In genomic region chr7:130727560-130727959, GRCm38 (mm10) we compare ENCODE assay signal across 15 mouse cellular contexts. TPM values are rescaled to one million over a fixed set of nuclear protein-coding genes. Genes with fewer than 3 reads are reported as not detected.
A peak's percentile ranks its signal among the peaks of the same experiment; 100 is the strongest.
DNase-seq lines count a peak whose midpoint lies in the region; ATAC-seq and TF ChIP-seq lines count a peak whose summit lies in the region.
"Had no signal": no experiment of that assay in that cellular context is flagged by ENCODE, and none has a peak within 500 bp of the region (broad histone marks: within the 10 kb centered on the region; RNA-seq: fewer than 3 reads in every experiment).

No protein-coding gene starts in this region.

- H3K9me3 ChIP-seq in heart, embryonic 16.5 days (replicated peaks; ENCODE audit: control insufficient read depth, low read length), result no peaks in the 10 kb centered on the region
- H3K9me3 ChIP-seq in liver, embryonic 12.5 days (replicated peaks), result no peaks in the 10 kb centered on the region
- no peaks in the 10 kb centered on the region for H3K9me3 ChIP-seq in embryonic facial prominence, embryonic 14.5 days (ENCODE audit: control insufficient read depth, low read length)
- no peaks in the 10 kb centered on the region for H3K9me3 ChIP-seq in intestine, postnatal 0 days (ENCODE audit: control insufficient read depth)
- H3K9me3 ChIP-seq: embryonic facial prominence, embryonic 12.5 days had no signal

- H3K4me1 ChIP-seq in heart, embryonic 16.5 days (ENCODE audit: control insufficient read depth, insufficient read depth, low read length), result peaks cover 22% of the 10 kb centered on the region
- H3K4me1 ChIP-seq in liver, embryonic 12.5 days, result peaks cover 16% of the 10 kb centered on the region
- no peaks in the 10 kb centered on the region for H3K4me1 ChIP-seq in embryonic facial prominence, embryonic 14.5 days (ENCODE audit: control insufficient read depth, insufficient read depth, low read length)
- H3K4me1 ChIP-seq in intestine, postnatal 0 days (replicated peaks; ENCODE audit: control insufficient read depth, insufficient read depth, low read length), result peaks cover 11% of the 10 kb centered on the region; the same call in 1 of the 2 replicates

- no peak overlapping the region for H3K9ac ChIP-seq in heart, embryonic 16.5 days (ENCODE audit: low read length)
- H3K9ac ChIP-seq in liver, embryonic 12.5 days, result no peak overlapping the region
- H3K9ac ChIP-seq in embryonic facial prominence, embryonic 14.5 days (ENCODE audit: low read depth, low read length), result no peak overlapping the region
- H3K9ac ChIP-seq in intestine, postnatal 0 days (ENCODE audit: low read depth, low read length), result 0 out of 2 replicates have a peak overlapping the region, but pooled peaks have one; percentile 22
- H3K9ac ChIP-seq: embryonic facial prominence, embryonic 12.5 days had no signal

- 82% methylated on average over 4 of the region's 4 CpGs for WGBS in heart, embryonic 16.5 days
- WGBS in liver, embryonic 12.5 days (ENCODE audit: insufficient replicate concordance), result 80% methylated on average over 4 of the region's 4 CpGs
- WGBS in embryonic facial prominence, embryonic 14.5 days, result 90% methylated on average over 4 of the region's 4 CpGs
- WGBS in intestine, postnatal 0 days, result 52% methylated on average over 4 of the region's 4 CpGs

- no peak for DNase-seq in heart, postnatal 10 days
- no peak for DNase-seq in liver
- DNase-seq in embryonic facial prominence, embryonic 14.5 days (ENCODE audit: low spot score), result no peak
- DNase-seq in right cerebral cortex, adult 2 months (ENCODE audit: low spot score in 2 of 2), result no peak
- DNase-seq: adrenal gland, postnatal 25 days; cerebellum, adult 8-10 months; gastrocnemius, postnatal 14 days; lung, adult 2 months; spleen, adult 18-20 months had no signal

- no peak for TF ChIP-seq CTCF in intestine, postnatal 0 days (IDR thresholded peaks at IDR 0.05; ENCODE audit: low read depth)

- H3K27me3 ChIP-seq in heart, embryonic 16.5 days (ENCODE audit: control insufficient read depth, insufficient read depth, low read length), result no peaks in the 10 kb centered on the region
- H3K27me3 ChIP-seq in liver, embryonic 12.5 days (replicated peaks), result no peaks in the 10 kb centered on the region
- no peaks in the 10 kb centered on the region for H3K27me3 ChIP-seq in embryonic facial prominence, embryonic 14.5 days (replicated peaks; ENCODE audit: control insufficient read depth, insufficient read depth, low read length)
- H3K27me3 ChIP-seq in intestine, postnatal 0 days (replicated peaks; ENCODE audit: control insufficient read depth, insufficient read depth, low read length), result no peaks in the 10 kb centered on the region
- H3K27me3 ChIP-seq: embryonic facial prominence, embryonic 12.5 days; Patski had no signal

- ATAC-seq in heart, embryonic 16.5 days (replicated peaks; ENCODE audit: extremely low read depth, insufficient read depth, low FRiP score), result no peak
- ATAC-seq in liver, embryonic 12.5 days, result 0 out of 2 replicates have a peak, but pooled peaks have one; percentile 11
- no peak for ATAC-seq in embryonic facial prominence, embryonic 14.5 days (ENCODE audit: low read depth)
- ATAC-seq in intestine, postnatal 0 days, result peak; percentile 51
- ATAC-seq: midbrain, embryonic 16.5 days; Patski had no signal

- H3K36me3 ChIP-seq in heart, embryonic 16.5 days (ENCODE audit: control insufficient read depth, insufficient read depth), result peaks cover 12% of the 10 kb centered on the region; the same call in 1 of the 2 replicates
- H3K36me3 ChIP-seq in liver, embryonic 12.5 days, result peaks cover 7% of the 10 kb centered on the region
- H3K36me3 ChIP-seq in embryonic facial prominence, embryonic 14.5 days (ENCODE audit: control insufficient read depth, insufficient read depth, low read length), result peaks cover 37% of the 10 kb centered on the region
- peaks cover 37% of the 10 kb centered on the region for H3K36me3 ChIP-seq in intestine, postnatal 0 days (ENCODE audit: control insufficient read depth, insufficient read depth)

- H3K4me3 ChIP-seq in heart, embryonic 16.5 days (ENCODE audit: low read length), result no peak overlapping the region
- H3K4me3 ChIP-seq in liver, embryonic 12.5 days, result no peak overlapping the region
- no peak overlapping the region for H3K4me3 ChIP-seq in embryonic facial prominence, embryonic 14.5 days (ENCODE audit: low read depth, low read length)
- no peak overlapping the region for H3K4me3 ChIP-seq in intestine, postnatal 0 days (ENCODE audit: low read depth, low read length)
- H3K4me3 ChIP-seq: embryonic facial prominence, embryonic 12.5 days had no signal

- intact Hi-C loops in heart, postnatal 10 days (cut with DNase I), result loop anchor here (5.0 kb wide), 1 partner anchor 35 kb away; no protein-coding TSS in a partner anchor

- no peak overlapping the region; the same call in 1 of the 2 replicates for H3K4me2 ChIP-seq in heart, embryonic 16.5 days (ENCODE audit: low read depth, low read length)
- H3K4me2 ChIP-seq in liver, embryonic 12.5 days, result no peak overlapping the region
- H3K4me2 ChIP-seq in embryonic facial prominence, embryonic 14.5 days (ENCODE audit: low read depth, low read length), result no peak overlapping the region
- H3K4me2 ChIP-seq in intestine, postnatal 0 days (replicated peaks; ENCODE audit: low read depth), result peak overlapping the region; percentile 48
- H3K4me2 ChIP-seq: embryonic facial prominence, embryonic 12.5 days had no signal

- peak overlapping the region; percentile 54 for H3K27ac ChIP-seq in heart, embryonic 16.5 days (ENCODE audit: low read length)
- H3K27ac ChIP-seq in liver, embryonic 12.5 days, result no peak overlapping the region
- 0 out of 2 replicates have a peak overlapping the region, but pooled peaks have one; percentile 8 for H3K27ac ChIP-seq in embryonic facial prominence, embryonic 14.5 days (replicated peaks; ENCODE audit: low read depth, low read length)
- H3K27ac ChIP-seq in intestine, postnatal 0 days (ENCODE audit: low read depth, low read length), result peak overlapping the region; percentile 64
- H3K27ac ChIP-seq: embryonic facial prominence, embryonic 12.5 days had no signal

RNA-seq across cellular contexts. Expression of gene Btbd16, which starts 46.3 kb away (rescaled TPM):
- 0.08 and 0.17 TPM in 2 replicates for polyA plus RNA-seq in heart, embryonic 16.5 days (2015; fragmentation: Nextera tagmentation; extraction: Ambion mirVana)
- under 1 TPM in 1 of 2 experiments, not detected in 1; 0.22 TPM for total RNA-seq in heart, postnatal 10 days (2021)
- not detected in 2 replicates for polyA plus RNA-seq in liver, embryonic 12.5 days (2016; fragmentation: Nextera tagmentation; extraction: Ambion mirVana)
- not detected in 2 replicates for polyA plus RNA-seq in embryonic facial prominence, embryonic 14.5 days (2014; fragmentation: Nextera tagmentation; extraction: Ambion mirVana)
- polyA plus RNA-seq in intestine, postnatal 0 days (2015; fragmentation: Nextera tagmentation; extraction: Ambion mirVana), result not detected in 2 replicates
- total RNA-seq: adrenal gland, postnatal 25 days had no signal
- polyA plus RNA-seq: lung, adult 2 months; midbrain, embryonic 16.5 days had no signal

Comparison
In these comparisons a context has a peak if more than half of its experiments do, and no peak if none do; other contexts are left out.
1. ATAC-seq: peak in liver, embryonic 12.5 days (single experiment) and intestine, postnatal 0 days (single experiment); none in heart, embryonic 16.5 days (single experiment) and embryonic facial prominence, embryonic 14.5 days (single experiment).